Mouse (Mus musculus) lung, postnatal 0 days (tissue): Measurements from ENCODE around the gene Proser3.
A peak's percentile ranks its signal among the peaks of the same experiment; 100 is the strongest.

Experiments
- CTCF ChIP-seq: IDR thresholded peaks from 2 replicates; pipeline ENCODE4 v1.5.1; 2016; ENCODE audit warnings: antibody characterized with exemption, mild to moderate bottlenecking
- EP300 ChIP-seq: IDR thresholded peaks from 2 replicates; pipeline ENCODE4 v1.6.1; 2016; ENCODE audit warnings: antibody characterized with exemption, mild to moderate bottlenecking, control low read depth

DNA sequence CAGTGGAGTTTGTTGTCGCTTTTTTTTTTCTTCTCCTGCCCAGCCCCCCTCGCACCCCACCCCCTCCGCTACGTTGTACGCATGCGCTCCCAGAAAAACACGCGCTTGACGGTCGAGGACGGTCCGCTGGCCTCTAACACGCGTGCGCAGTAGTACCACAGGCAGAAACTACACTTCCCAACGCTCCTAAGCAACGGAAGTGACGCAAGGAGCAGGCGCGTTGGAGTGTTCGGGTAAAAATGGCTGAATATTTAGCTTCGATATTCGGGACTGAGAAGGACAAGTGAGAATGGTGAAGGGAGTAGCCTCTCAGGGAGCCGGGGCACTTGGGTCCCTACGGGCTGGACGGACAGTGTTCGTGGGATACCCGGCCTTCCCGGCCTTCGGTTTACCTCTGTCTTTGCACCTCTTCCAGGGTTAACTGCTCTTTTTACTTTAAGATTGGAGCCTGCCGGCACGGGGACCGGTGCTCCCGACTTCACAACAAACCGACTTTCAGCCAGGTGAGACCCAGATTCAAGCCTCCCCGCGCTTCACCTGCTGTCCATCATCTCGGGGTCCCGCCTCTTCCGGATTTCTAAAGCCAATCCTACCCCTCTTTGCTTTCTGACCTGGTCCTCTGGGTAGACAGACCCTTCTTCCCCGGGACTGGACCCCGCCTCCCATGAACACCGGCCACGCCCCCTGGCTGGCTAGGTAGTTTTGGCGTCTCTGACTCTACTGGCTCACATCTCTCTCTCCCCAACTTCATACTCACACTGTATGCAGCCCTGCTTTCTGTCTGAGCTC is 11.2 kb upstream of the Proser3 start, which contains the start of the genes U2af1l4, Gm49396 and Psenen:
- TF ChIP-seq CTCF (peak; percentile 5; the same call in 1 of the 2 replicates), EP300 (no peak)
